Mouse (Mus musculus) bone marrow macrophage, adult 2 months (primary cell): ENCODE data around the gene Gm10318. TPM values are rescaled to one million over a fixed set of nuclear protein-coding genes. Genes with fewer than 3 reads are reported as not detected.
A peak's percentile ranks its signal among the peaks of the same experiment; 100 is the strongest.

ENCODE experiments used
- H3K27ac ChIP-seq: 2 replicates; pipeline ENCODE4 v1.5.1; 2012; ENCODE audit warnings: low read depth, low read length; ENCODE audit not compliant: insufficient read depth
- H3K4me1 ChIP-seq: 2 replicates; pipeline ENCODE4 v1.6.1; 2012; ENCODE audit warnings: low read length; ENCODE audit not compliant: control insufficient read depth, insufficient read depth
- H3K4me3 ChIP-seq: 2 replicates; pipeline ENCODE4 v1.5.1; 2012; ENCODE audit warnings: mild to moderate bottlenecking, low read length, moderate library complexity; ENCODE audit not compliant: insufficient read depth
- CTCF ChIP-seq: IDR thresholded peaks from 2 replicates; pipeline ENCODE4 v1.5.1; 2012; ENCODE audit warnings: low read depth, mild to moderate bottlenecking, low read length, moderate library complexity
- POLR2A ChIP-seq: IDR thresholded peaks from 2 replicates; pipeline ENCODE4 v1.6.1; 2012; ENCODE audit warnings: mild to moderate bottlenecking, low read depth, low read length, borderline replicate concordance
- polyA plus RNA-seq: library from polyadenylated mRNA; stranded (reverse); fragments of >200 nt; gene quantifications from 2 replicates; pipeline ENCODE4 v1.2.4, GENCODE M21; 2012; ENCODE audit not compliant: missing spikeins, insufficient read depth, insufficient read length

Gm10318 gene
- polyA plus RNA-seq, 1 experiment, result not detected

GRCm38 (mm10) chr10:77847538-77847937 is 5.1 kb upstream of the Gm10318 start:
- Histone ChIP-seq H3K27ac (no peak overlapping the region), H3K4me3 (no peak overlapping the region), H3K4me1 (peaks cover 11% of the 10 kb centered on the region)
- TF ChIP-seq CTCF (no peak), POLR2A (no peak)

- no peak within 1 kb of the TSS for H3K4me3 ChIP-seq
- H3K27ac ChIP-seq, result no peak within 1 kb of the TSS
- TF ChIP-seq POLR2A (no peak), CTCF (no peak)
- H3K4me1 ChIP-seq, result no peaks in the 10 kb centered on the region
Measured at GRCm38 (mm10) chr10:77861675-77862074, 9.0 kb downstream of the Gm10318 start, which contains the start of gene Gm3285. Gene Gm3285 (plus strand): TSS chr10:77861975.

- Histone ChIP-seq H3K4me1 (no peaks in the 10 kb centered on the region), H3K27ac (no peak overlapping the region), H3K4me3 (peak overlapping the region; percentile 43)
- TF ChIP-seq CTCF, result no peak
- no peak for TF ChIP-seq POLR2A
Measured at GRCm38 (mm10) chr10:77864067-77864761, 11.6 kb downstream of the Gm10318 start.

DNA sequence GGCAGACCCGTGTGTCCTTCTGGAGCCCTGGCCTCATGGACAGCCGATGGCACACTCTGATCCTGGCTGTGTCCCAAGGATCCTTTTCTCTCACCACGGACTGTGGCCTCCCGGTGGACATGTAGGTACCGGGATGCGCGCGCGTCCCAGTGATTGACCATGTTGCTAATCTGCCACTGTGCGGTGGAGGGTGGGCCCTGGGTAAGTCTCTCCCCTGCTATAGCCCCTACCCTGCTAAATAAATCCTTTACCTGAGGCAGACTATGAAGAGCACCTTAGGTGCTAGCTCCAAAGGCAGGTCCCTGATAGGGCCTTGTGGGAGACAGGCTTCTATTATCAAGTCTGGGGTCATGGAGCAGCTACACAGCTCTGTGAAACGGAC is 12.1 kb downstream of the Gm10318 start:
- Histone ChIP-seq H3K4me1 (no peaks in the 10 kb centered on the region), H3K4me3 (peak overlapping the region; percentile 43), H3K27ac (no peak overlapping the region)
- no peak for TF ChIP-seq POLR2A

DNA sequence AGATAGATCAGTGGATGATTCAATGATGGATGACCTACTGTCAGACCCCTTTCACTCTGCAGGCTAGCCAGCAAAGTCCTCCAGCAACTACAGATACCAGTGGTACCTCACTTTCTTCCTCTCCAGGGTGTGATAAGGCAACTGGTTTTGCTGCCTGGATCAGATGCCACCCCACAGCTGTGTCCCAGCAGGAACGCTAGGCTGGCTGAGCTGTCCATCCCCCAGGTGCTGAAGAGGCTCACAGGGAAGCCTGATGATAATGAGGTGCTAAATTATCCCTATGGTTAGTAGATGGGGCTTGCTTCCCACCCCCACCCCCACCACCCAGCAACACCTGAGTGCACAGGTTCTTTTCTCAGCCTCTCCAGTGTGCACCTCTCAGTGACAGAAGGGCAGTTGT is 14.9 kb downstream of the Gm10318 start:
- Histone ChIP-seq H3K4me1 (no peaks in the 10 kb centered on the region), H3K4me3 (no peak overlapping the region), H3K27ac (no peak overlapping the region)
- TF ChIP-seq CTCF (no peak), POLR2A (no peak)

- TF ChIP-seq CTCF (no peak), POLR2A (no peak)
- no peak overlapping the region for H3K27ac ChIP-seq
- H3K4me3 ChIP-seq, result no peak overlapping the region
- H3K4me1 ChIP-seq, result no peaks in the 10 kb centered on the region
Measured at GRCm38 (mm10) chr10:77869651-77870050, 17.0 kb downstream of the Gm10318 start.

GRCm38 (mm10) chr10:77878985-77879384 is 26.3 kb downstream of the Gm10318 start:
- TF ChIP-seq CTCF, result peak; percentile 55
- no peak for TF ChIP-seq POLR2A
- Histone ChIP-seq H3K4me3 (no peak overlapping the region), H3K4me1 (no peaks in the 10 kb centered on the region), H3K27ac (no peak overlapping the region)

GRCm38 (mm10) chr10:77880305-77880704 is 27.6 kb downstream of the Gm10318 start:
- no peak overlapping the region for H3K27ac ChIP-seq
- H3K4me3 ChIP-seq, result no peak overlapping the region
- H3K4me1 ChIP-seq, result no peaks in the 10 kb centered on the region
- TF ChIP-seq CTCF (no peak), POLR2A (no peak)

GRCm38 (mm10) chr10:77882553-77882952 is 29.9 kb downstream of the Gm10318 start:
- H3K4me1 ChIP-seq, result no peaks in the 10 kb centered on the region
- H3K27ac ChIP-seq, result no peak overlapping the region
- H3K4me3 ChIP-seq, result no peak overlapping the region
- TF ChIP-seq CTCF (no peak; the same call in none of the 2 replicates), POLR2A (no peak)

DNA sequence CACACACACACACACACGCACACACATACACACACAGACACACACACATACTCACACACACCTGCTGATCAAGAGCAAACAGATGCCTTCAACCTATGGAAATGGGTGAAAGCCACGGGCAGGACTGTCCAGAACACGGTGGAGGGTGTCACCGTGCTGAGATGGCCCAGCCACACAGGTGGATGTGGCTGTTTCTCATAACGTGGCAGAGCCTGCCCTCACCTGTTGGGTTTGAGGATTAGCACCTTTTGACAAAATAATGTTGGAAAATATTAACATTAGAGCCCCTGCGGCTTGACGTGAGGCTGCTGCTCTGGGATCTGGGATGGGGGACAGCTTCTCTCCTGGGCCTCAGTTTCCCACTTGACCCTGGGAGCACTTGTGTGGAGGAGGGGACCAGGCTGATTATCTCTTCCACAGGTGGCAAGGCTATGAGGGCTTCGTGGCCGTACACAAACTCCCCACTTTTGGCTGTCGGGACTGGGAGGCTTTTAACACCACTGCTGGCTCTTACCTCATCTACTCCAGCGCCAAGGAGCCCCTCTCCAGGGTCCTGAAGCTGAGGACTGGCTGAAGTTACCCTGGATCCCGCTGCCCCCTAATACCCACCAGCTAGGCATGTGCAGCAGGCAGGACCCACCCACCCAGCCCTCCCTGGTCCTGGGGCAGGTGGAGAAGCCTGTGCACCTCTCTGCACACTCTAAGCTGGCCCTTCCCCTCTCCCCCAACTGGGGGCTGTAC is 33.5 kb downstream of the Gm10318 start:
- H3K27ac ChIP-seq, result no peak overlapping the region
- no peak overlapping the region for H3K4me3 ChIP-seq
- H3K4me1 ChIP-seq, result no peaks in the 10 kb centered on the region
- TF ChIP-seq CTCF, result no peak
- TF ChIP-seq POLR2A, result no peak
